Mouse (Mus musculus): ENCODE measurements around the gene Fbxl7. TPM values are rescaled to one million over a fixed set of nuclear protein-coding genes. Genes with fewer than 3 reads are reported as not detected.

The Fbxl7 gene
- total RNA-seq, 2 experiments from 2014 or later, result 1.8 to 2.5 TPM

- DNase-seq (ENCODE audit: low spot score in 2 of 2), result no peak
- intact Hi-C loops (cut with DNase I), result no loop called here
These were observed 179.7 kb downstream of the Fbxl7 start for GRCm38 (mm10) chr15:26715635-26716034.

GRCm38 (mm10) chr15:26712271-26712670 is 183.1 kb downstream of the Fbxl7 start:
- no peak for DNase-seq (ENCODE audit: low spot score in 2 of 2)
- intact Hi-C loops (cut with DNase I), result no loop called here

GRCm38 (mm10) chr15:26704966-26705365 is 190.4 kb downstream of the Fbxl7 start:
- intact Hi-C loops (cut with DNase I), result no loop called here
- no peak for DNase-seq (ENCODE audit: low spot score in 2 of 2)

- intact Hi-C loops (cut with DNase I), result no loop called here
- DNase-seq (ENCODE audit: low spot score in 2 of 2), result no peak
These were observed 192.1 kb downstream of the Fbxl7 start for GRCm38 (mm10) chr15:26703156-26703840.

GRCm38 (mm10) chr15:26701949-26702675 is 193.3 kb downstream of the Fbxl7 start:
- intact Hi-C loops (cut with DNase I), result no loop called here
- DNase-seq (ENCODE audit: low spot score in 2 of 2), result no peak

GRCm38 (mm10) chr15:26693075-26693474 is 202.3 kb downstream of the Fbxl7 start:
- no peak for DNase-seq (ENCODE audit: low spot score in 2 of 2)
- intact Hi-C loops (cut with DNase I), result no loop called here

- no peak for DNase-seq (ENCODE audit: low spot score in 2 of 2)
- intact Hi-C loops (cut with DNase I), result no loop called here
These were observed 206.8 kb downstream of the Fbxl7 start for GRCm38 (mm10) chr15:26688472-26689104.

GRCm38 (mm10) chr15:26687729-26688128 is 207.7 kb downstream of the Fbxl7 start:
- intact Hi-C loops (cut with DNase I), result no loop called here
- DNase-seq (ENCODE audit: low spot score in 2 of 2), result no peak

GRCm38 (mm10) chr15:26682279-26682678 is 213.1 kb downstream of the Fbxl7 start:
- intact Hi-C loops (cut with DNase I), result no loop called here
- DNase-seq (ENCODE audit: low spot score in 2 of 2), result no peak

GRCm38 (mm10) chr15:26673239-26673859 is 222.0 kb downstream of the Fbxl7 start:
- DNase-seq (ENCODE audit: low spot score in 2 of 2), result no peak
- intact Hi-C loops (cut with DNase I), result no loop called here

- intact Hi-C loops (cut with DNase I), result no loop called here
- no peak for DNase-seq (ENCODE audit: low spot score in 2 of 2)
These were observed 240.4 kb downstream of the Fbxl7 start for GRCm38 (mm10) chr15:26654988-26655387.

GRCm38 (mm10) chr15:26642563-26642962 is 252.8 kb downstream of the Fbxl7 start:
- DNase-seq (ENCODE audit: low spot score in 2 of 2), result no peak
- intact Hi-C loops (cut with DNase I), result loop anchor here (5.0 to 10.0 kb wide), 2 partner anchors 252 to 550 kb away; partner anchors contain the start of gene Fbxl7

- intact Hi-C loops (cut with DNase I), result loop anchor here (5.0 to 10.0 kb wide), 2 partner anchors 255 to 553 kb away; partner anchors contain the start of gene Fbxl7
- DNase-seq (ENCODE audit: low spot score in 2 of 2), result no peak
These were observed 255.7 kb downstream of the Fbxl7 start for GRCm38 (mm10) chr15:26639726-26640125.

- intact Hi-C loops (cut with DNase I), result no loop called here
- no peak for DNase-seq (ENCODE audit: low spot score in 2 of 2)
These were observed 259.8 kb downstream of the Fbxl7 start for GRCm38 (mm10) chr15:26635591-26635990.

GRCm38 (mm10) chr15:26628181-26628580 is 267.2 kb downstream of the Fbxl7 start:
- DNase-seq (ENCODE audit: low spot score in 2 of 2), result no peak
- intact Hi-C loops (cut with DNase I), result no loop called here

- no peak for DNase-seq (ENCODE audit: low spot score in 2 of 2)
- intact Hi-C loops (cut with DNase I), result loop anchor here (5.0 kb wide), 1 partner anchor 564 kb away; no protein-coding TSS in a partner anchor
These were observed 272.1 kb downstream of the Fbxl7 start for GRCm38 (mm10) chr15:26623242-26623641.

GRCm38 (mm10) chr15:26620279-26620678 is 275.1 kb downstream of the Fbxl7 start:
- peak; percentile 20 to 25 for DNase-seq (ENCODE audit: low spot score in 2 of 2)
- intact Hi-C loops (cut with DNase I), result loop anchor here (5.0 kb wide), 1 partner anchor 567 kb away; no protein-coding TSS in a partner anchor

- DNase-seq (ENCODE audit: low spot score in 2 of 2), result no peak
- intact Hi-C loops (cut with DNase I), result loop anchor here (10.0 kb wide), 1 partner anchor 624 kb away; no protein-coding TSS in a partner anchor
These were observed 276.2 kb downstream of the Fbxl7 start for GRCm38 (mm10) chr15:26619221-26619620.

GRCm38 (mm10) chr15:26596239-26596638 is 299.1 kb downstream of the Fbxl7 start:
- DNase-seq (ENCODE audit: low spot score in 2 of 2), result no peak

More at GRCm38 (mm10) chr15:26596239-26596638, 299.1 kb downstream of the Fbxl7 start:
- intact Hi-C loops (cut with DNase I), result no loop called here

Data from left cerebral cortex, postnatal 36 days (tissue).